Mouse (Mus musculus): ENCODE measurements around the gene Nrl.
A peak's percentile ranks its signal among the peaks of the same experiment; 100 is the strongest.

Gene Nrl

GRCm38 (mm10) chr14:55520451-55521361, 4.1 kb downstream of the Nrl start:
- Histone ChIP-seq H3K9me3 (ENCODE audit: low read length) (no peaks in the 10 kb centered on the region), H3K4me3 (replicated peaks; ENCODE audit: low read length) (peak overlapping the region; percentile 86), H3K4me1 (replicated peaks; ENCODE audit: low read depth, low read length) (peaks cover 27% of the 10 kb centered on the region), H3K36me3 (ENCODE audit: insufficient read depth, low read length) (no peaks in the 10 kb centered on the region), H3K27me3 (ENCODE audit: insufficient read depth, low read length) (peaks cover 88% of the 10 kb centered on the region)
- TF ChIP-seq NANOG (IDR thresholded peaks at IDR 0.05; ENCODE audit: borderline replicate concordance, low read length) = no peak
- TF ChIP-seq CTCF (conservative IDR thresholded peaks at IDR 0.05; ENCODE audit: low read length) = no peak
- TF ChIP-seq POU5F1 (IDR thresholded peaks at IDR 0.05; ENCODE audit: borderline replicate concordance, low read length) = no peak

- H3K36me3 ChIP-seq (ENCODE audit: insufficient read depth, low read length) = no peaks in the 10 kb centered on the region
- TF ChIP-seq NANOG (IDR thresholded peaks at IDR 0.05; ENCODE audit: borderline replicate concordance, low read length) = no peak
- TF ChIP-seq CTCF (conservative IDR thresholded peaks at IDR 0.05; ENCODE audit: low read length) = no peak
- no peak for TF ChIP-seq POU5F1 (IDR thresholded peaks at IDR 0.05; ENCODE audit: borderline replicate concordance, low read length)
Measured at GRCm38 (mm10) chr14:55519604-55520003, 5.2 kb downstream of the Nrl start.

GRCm38 (mm10) chr14:55518897-55519296, 5.9 kb downstream of the Nrl start:
- peaks cover 87% of the 10 kb centered on the region for H3K27me3 ChIP-seq (ENCODE audit: insufficient read depth, low read length)
- TF ChIP-seq POU5F1 (IDR thresholded peaks at IDR 0.05; ENCODE audit: borderline replicate concordance, low read length) (no peak), CTCF (conservative IDR thresholded peaks at IDR 0.05; ENCODE audit: low read length) (no peak), NANOG (IDR thresholded peaks at IDR 0.05; ENCODE audit: borderline replicate concordance, low read length) (no peak)
- peaks cover 35% of the 10 kb centered on the region for H3K4me1 ChIP-seq (replicated peaks; ENCODE audit: low read depth, low read length)
- H3K4me3 ChIP-seq (replicated peaks; ENCODE audit: low read length) = no peak overlapping the region
- no peaks in the 10 kb centered on the region for H3K9me3 ChIP-seq (ENCODE audit: low read length)
- no peaks in the 10 kb centered on the region for H3K36me3 ChIP-seq (ENCODE audit: insufficient read depth, low read length)

More at GRCm38 (mm10) chr14:55519604-55520003, 5.2 kb downstream of the Nrl start:
- peaks cover 34% of the 10 kb centered on the region for H3K4me1 ChIP-seq (replicated peaks; ENCODE audit: low read depth, low read length)
- peaks cover 91% of the 10 kb centered on the region for H3K27me3 ChIP-seq (ENCODE audit: insufficient read depth, low read length)
- no peak overlapping the region for H3K4me3 ChIP-seq (replicated peaks; ENCODE audit: low read length)
- H3K9me3 ChIP-seq (ENCODE audit: low read length) = no peaks in the 10 kb centered on the region

GRCm38 (mm10) chr14:55515846-55516245, 8.9 kb downstream of the Nrl start:
- Histone ChIP-seq H3K36me3 (ENCODE audit: insufficient read depth, low read length) (no peaks in the 10 kb centered on the region), H3K4me3 (replicated peaks; ENCODE audit: low read length) (peak overlapping the region; percentile 26; the same call in 1 of the 2 replicates), H3K27me3 (ENCODE audit: insufficient read depth, low read length) (peaks cover 80% of the 10 kb centered on the region), H3K4me1 (replicated peaks; ENCODE audit: low read depth, low read length) (peaks cover 40% of the 10 kb centered on the region), H3K9me3 (ENCODE audit: low read length) (no peaks in the 10 kb centered on the region)
- no peak for TF ChIP-seq NANOG (IDR thresholded peaks at IDR 0.05; ENCODE audit: borderline replicate concordance, low read length)
- no peak for TF ChIP-seq POU5F1 (IDR thresholded peaks at IDR 0.05; ENCODE audit: borderline replicate concordance, low read length)
- TF ChIP-seq CTCF (conservative IDR thresholded peaks at IDR 0.05; ENCODE audit: low read length) = no peak

GRCm38 (mm10) chr14:55513927-55514326, 10.9 kb downstream of the Nrl start:
- peaks cover 48% of the 10 kb centered on the region for H3K4me1 ChIP-seq (replicated peaks; ENCODE audit: low read depth, low read length)
- TF ChIP-seq POU5F1 (IDR thresholded peaks at IDR 0.05; ENCODE audit: borderline replicate concordance, low read length) = no peak
- no peak for TF ChIP-seq NANOG (IDR thresholded peaks at IDR 0.05; ENCODE audit: borderline replicate concordance, low read length)
- TF ChIP-seq CTCF (conservative IDR thresholded peaks at IDR 0.05; ENCODE audit: low read length) = no peak
- H3K9me3 ChIP-seq (ENCODE audit: low read length) = no peaks in the 10 kb centered on the region
- peaks cover 65% of the 10 kb centered on the region for H3K27me3 ChIP-seq (ENCODE audit: insufficient read depth, low read length)
- no peak overlapping the region for H3K4me3 ChIP-seq (replicated peaks; ENCODE audit: low read length)
- H3K36me3 ChIP-seq (ENCODE audit: insufficient read depth, low read length) = no peaks in the 10 kb centered on the region

GRCm38 (mm10) chr14:55511037-55511436, 13.7 kb downstream of the Nrl start:
- peaks cover 36% of the 10 kb centered on the region for H3K4me1 ChIP-seq (replicated peaks; ENCODE audit: low read depth, low read length)
- TF ChIP-seq POU5F1 (IDR thresholded peaks at IDR 0.05; ENCODE audit: borderline replicate concordance, low read length) (no peak), CTCF (conservative IDR thresholded peaks at IDR 0.05; ENCODE audit: low read length) (no peak), NANOG (IDR thresholded peaks at IDR 0.05; ENCODE audit: borderline replicate concordance, low read length) (no peak)

GRCm38 (mm10) chr14:55510125-55510731, 14.6 kb downstream of the Nrl start, which contains the start of gene Cpne6:
Gene Cpne6 (plus strand): TSS chr14:55510445.
- Histone ChIP-seq H3K4me1 (replicated peaks; ENCODE audit: low read depth, low read length) (peaks cover 28% of the 10 kb centered on the region), H3K27me3 (ENCODE audit: insufficient read depth, low read length) (peaks cover 45% of the 10 kb centered on the region), H3K9me3 (ENCODE audit: low read length) (peaks cover 6% of the 10 kb centered on the region), H3K36me3 (ENCODE audit: insufficient read depth, low read length) (no peaks in the 10 kb centered on the region), H3K4me3 (replicated peaks; ENCODE audit: low read length) (peak within 1 kb of the TSS; percentile 43)
- TF ChIP-seq NANOG (IDR thresholded peaks at IDR 0.05; ENCODE audit: borderline replicate concordance, low read length) = no peak
- no peak for TF ChIP-seq POU5F1 (IDR thresholded peaks at IDR 0.05; ENCODE audit: borderline replicate concordance, low read length)
- no peak for TF ChIP-seq CTCF (conservative IDR thresholded peaks at IDR 0.05; ENCODE audit: low read length)

More at GRCm38 (mm10) chr14:55511037-55511436, 13.7 kb downstream of the Nrl start:
- no peaks in the 10 kb centered on the region for H3K36me3 ChIP-seq (ENCODE audit: insufficient read depth, low read length)
- H3K9me3 ChIP-seq (ENCODE audit: low read length) = peaks cover 2% of the 10 kb centered on the region
- H3K27me3 ChIP-seq (ENCODE audit: insufficient read depth, low read length) = peaks cover 51% of the 10 kb centered on the region
- no peak overlapping the region for H3K4me3 ChIP-seq (replicated peaks; ENCODE audit: low read length)

GRCm38 (mm10) chr14:55509540-55509939, 15.2 kb downstream of the Nrl start:
- no peak for TF ChIP-seq POU5F1 (IDR thresholded peaks at IDR 0.05; ENCODE audit: borderline replicate concordance, low read length)
- TF ChIP-seq CTCF (conservative IDR thresholded peaks at IDR 0.05; ENCODE audit: low read length) = no peak
- no peak for TF ChIP-seq NANOG (IDR thresholded peaks at IDR 0.05; ENCODE audit: borderline replicate concordance, low read length)
- peaks cover 41% of the 10 kb centered on the region for H3K27me3 ChIP-seq (ENCODE audit: insufficient read depth, low read length)

More at GRCm38 (mm10) chr14:55509540-55509939, 15.2 kb downstream of the Nrl start:
- peaks cover 6% of the 10 kb centered on the region for H3K9me3 ChIP-seq (ENCODE audit: low read length)
- peaks cover 26% of the 10 kb centered on the region for H3K4me1 ChIP-seq (replicated peaks; ENCODE audit: low read depth, low read length)
- H3K4me3 ChIP-seq (replicated peaks; ENCODE audit: low read length) = no peak overlapping the region
- H3K36me3 ChIP-seq (ENCODE audit: insufficient read depth, low read length) = no peaks in the 10 kb centered on the region

Measured in E14TG2a.4 (cell line).